Mouse (Mus musculus) spleen, adult 18-20 months (tissue): Measurements from ENCODE around the gene Plin4.
"Not testable (repeated sequence)": the region's sequence is repeated elsewhere in the genome, so short reads cannot be mapped to it uniquely, and the experiment has no call there.

ENCODE experiments used
- DNase-seq, 2 experiments: peaks; one replicate each; pipeline ENCODE4 v3.0.0; 2022; ENCODE audit warnings: mixed read lengths in 2 of 2

Gene Plin4

DNA sequence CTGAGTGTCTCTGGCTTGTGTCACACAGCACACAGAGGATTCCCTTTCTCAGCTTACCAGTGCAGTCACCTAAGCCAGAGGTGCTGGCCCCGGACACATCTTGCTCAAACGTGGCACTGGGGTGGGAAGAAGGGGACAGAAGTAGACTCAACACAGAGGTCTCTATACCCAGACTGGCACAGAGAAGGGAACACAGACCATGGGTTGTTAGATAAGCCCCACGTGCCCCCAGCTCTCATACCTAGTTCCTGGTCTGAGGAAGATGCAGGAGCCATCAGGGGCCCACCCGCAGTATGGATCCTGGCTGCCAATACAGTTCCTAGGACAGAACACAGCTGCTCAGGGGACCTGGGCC lies 15.7 kb upstream of the Plin4 start:
- no peak for DNase-seq

DNA sequence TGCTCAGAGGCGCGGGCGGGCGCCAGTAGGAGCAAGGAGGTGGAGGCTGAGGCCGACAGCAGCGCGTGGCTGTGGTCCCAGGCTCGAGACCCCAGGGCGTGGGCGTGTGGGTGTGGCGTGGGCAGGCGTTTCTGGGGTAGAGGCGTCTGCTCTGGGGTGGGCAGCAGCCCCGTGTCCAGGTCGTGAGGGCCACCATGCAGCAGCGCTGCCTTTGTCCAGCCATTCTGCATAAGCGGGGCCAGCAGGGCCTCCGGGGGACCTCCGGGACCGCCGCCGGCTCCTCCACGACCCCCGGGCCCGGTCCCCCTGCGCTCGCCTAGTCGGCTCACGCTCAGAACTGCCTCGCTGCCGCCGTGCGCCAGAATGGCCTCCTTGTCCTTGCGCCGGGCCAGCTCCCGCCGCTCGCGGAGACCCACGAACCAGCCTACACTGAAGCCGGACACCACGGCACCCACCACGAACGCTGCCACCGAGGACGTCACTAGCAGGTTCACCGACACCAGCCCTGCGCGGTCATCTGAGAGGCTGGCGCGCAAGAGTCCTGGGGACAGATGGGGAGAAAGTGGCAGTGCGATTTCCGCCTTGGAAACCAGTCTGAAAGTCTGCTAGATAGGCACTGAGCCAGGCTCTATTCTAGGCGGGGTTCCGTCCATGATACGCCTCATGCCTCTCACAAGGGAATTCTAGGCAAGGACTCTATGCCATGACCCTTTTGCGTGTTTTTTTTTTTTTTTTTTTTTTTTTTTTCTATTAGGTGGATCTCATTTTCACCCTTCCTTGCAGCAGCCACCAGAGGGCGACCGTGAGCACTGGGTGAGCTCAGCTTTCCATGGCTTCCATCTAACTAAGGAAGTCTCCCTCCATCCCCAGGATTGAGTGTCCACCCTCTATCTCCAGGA lies 15.0 kb upstream of the Plin4 start:
- DNase-seq = peak in 1 of 2 experiments; percentile 56

DNA sequence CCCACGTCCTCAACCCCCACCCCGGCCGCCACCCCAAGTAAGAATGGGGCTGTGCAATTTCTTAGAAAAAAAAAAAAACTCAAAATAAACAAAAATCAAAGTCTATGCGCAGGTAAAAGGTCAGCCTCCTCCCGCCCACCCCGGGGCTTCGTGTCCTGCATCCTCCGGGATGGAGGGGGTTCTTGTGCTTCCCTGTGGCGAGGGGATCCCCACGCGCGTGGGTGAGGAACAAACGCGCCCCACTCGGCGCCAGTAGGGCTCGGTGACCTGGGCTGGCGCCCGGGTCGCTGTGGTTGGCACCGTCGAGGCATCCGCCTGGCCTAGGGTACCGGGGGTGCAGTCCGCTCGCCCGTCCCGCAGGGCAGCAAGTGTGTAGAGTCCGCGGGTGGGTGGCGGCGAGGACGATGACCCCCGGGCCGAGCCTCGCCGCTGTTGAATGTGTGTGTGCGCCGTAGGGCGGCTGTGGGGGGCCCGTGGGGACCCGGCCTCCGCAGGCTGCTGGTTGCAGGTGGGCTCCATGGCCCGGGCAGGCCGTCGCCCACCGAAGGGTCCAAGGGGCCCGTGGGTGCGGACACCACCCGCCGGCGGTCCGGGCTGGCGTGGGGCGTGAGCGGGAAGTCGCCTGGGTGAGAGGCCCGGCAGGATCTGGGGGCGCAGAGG lies 14.2 kb upstream of the Plin4 start:
- DNase-seq = no peak

DNA sequence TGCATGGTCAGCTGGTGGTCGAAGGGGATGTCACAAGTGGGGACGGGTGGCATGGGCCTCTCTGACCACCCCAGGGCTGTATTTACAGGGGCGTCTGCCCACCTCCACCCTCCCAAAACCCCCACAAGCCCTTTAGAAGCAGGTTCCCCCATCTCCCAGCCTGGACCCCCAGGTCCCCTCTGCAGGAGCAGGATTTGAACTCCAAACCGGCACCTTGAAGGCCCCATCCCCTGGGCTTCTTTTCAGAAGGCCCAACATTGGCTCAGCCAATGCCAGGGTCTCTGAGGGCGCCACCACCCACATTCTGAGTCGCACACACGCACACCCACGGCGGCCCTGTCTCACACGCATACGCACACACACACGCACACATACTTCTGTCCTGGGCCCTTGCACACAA lies 13.6 kb upstream of the Plin4 start:
- no peak for DNase-seq

DNA sequence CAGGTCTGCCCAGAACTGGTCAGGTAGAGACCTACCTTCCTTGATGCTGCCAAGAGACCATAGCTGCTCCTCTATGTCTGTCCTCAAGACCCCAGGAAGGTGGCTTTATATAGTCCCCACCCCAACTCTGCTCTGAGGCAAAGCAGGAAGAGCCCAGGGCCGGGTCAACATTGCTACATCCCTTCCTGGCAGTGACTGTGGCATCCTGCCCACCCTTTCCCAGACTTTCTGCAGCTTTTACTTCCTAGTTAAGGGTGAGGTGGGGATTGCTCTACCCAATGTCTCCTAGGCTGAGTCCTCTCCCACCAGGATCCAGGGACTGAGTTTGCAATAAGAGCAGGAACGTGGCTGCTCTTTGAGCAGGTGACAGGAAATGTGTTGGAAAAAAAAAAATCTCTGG lies 12.2 kb upstream of the Plin4 start, which contains the start of gene Lrg1:
TSS of gene Lrg1 (minus strand) at position 176 of the 400 bp plus-strand sequence.
- no peak for DNase-seq

DNA sequence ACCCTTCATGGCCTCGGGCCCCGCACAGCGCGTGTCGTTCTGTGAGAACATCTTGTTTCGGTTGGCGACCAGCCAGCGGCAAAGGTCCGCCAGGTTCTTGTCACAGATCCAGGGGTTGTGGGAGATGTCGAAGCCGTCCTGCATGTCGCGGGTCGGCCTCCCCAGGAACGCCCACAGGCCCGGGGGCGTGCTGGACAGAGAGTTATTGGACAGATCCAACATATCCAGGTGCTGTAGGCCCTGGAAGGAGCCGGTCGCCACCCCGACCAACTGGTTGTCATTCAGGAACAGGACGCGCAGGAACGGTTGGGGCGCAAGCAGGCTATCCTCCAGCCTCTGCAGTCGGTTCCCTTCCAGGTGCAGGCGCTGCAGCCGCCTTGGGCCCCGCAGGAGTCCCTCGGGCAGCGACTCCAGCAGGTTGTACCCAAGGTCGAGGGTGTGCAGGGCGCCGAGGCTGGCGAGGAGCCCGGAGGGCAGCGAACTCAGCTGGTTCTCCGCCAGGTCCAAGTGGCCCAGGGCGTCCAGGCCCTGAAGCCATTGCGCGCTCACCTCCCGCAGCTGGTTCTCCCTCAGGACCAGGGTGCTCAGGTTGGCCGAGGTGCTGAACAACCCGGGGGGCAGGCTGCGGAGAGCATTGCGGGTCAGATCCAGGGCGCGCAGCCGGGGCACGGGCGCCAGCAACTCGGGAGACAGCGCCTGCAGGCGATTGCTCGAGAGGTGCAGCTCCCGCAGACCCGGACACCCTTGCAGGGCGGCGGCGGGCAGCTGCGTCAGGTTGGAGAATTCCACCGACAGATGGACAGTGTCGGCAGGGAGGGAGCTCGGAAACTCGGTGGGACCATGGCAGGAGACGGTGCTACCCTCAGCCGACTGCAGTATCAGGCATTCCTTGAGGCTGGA lies 10.6 kb upstream of the Plin4 start:
- no peak for DNase-seq

DNA sequence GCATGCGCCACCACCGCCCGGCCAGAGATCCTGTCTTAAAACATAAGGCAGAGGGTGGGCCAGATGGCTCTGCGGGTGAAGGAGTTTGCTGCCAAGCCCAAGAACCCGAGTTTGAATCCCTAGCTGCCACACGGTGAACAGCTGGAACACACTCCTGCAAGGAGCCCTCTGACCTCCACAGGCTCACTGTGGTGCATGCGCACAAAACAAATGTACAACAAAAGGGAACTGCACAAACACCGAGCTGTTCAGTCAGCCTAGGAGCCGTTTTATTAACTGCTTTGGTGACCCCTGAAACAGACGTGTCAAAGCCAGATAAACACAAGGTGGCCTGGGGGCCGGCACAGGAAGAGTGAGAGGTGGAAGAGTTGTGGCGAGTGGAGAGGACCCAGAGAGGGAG lies 9.8 kb upstream of the Plin4 start:
- DNase-seq = no peak

DNA sequence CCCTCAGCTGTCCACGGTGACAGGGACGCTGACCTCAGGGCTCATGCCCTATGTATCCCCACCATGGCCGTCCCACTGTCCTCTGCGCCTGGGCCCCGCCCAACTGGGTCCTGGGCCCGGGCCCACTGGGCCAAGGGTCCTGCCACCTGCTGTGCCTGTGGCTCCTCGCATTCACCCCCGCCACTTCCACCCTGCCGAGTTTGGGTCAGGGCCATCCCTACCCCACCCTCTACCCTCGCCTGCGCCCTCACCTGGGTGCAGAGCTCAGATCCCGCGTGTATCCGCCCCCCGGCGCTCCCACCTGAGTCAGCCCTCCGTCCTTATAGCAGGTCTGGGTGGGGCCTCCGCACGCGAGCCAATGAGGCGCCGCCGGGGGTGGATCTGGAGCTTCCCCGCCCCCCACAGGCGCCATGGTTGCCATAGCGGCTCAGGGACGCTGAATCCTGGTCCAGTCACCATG lies 7.7 kb upstream of the Plin4 start, which contains the start of gene Plin5:
TSS of gene Plin5 (minus strand) at position 346 of the 460 bp plus-strand sequence.
- DNase-seq = no peak

DNA sequence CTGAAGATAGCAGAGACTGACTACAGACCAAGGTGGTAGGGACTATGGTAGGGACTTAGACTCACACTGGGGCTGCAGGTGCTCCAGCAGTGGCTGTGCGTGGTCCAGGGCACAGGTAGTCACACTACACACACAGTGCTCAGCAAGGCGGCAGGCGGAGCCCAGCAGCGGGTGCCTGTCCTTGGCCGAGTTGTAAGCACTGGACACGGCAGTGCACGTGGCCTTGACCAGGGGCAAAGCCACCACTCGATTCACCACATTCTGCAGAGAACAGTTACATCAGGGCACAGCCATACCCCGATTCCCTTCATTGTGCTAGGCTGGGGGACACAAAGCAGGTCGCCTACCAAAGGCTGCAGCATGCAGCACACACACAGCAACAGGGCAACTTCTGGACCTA lies 6.6 kb upstream of the Plin4 start:
- DNase-seq = no peak

DNA sequence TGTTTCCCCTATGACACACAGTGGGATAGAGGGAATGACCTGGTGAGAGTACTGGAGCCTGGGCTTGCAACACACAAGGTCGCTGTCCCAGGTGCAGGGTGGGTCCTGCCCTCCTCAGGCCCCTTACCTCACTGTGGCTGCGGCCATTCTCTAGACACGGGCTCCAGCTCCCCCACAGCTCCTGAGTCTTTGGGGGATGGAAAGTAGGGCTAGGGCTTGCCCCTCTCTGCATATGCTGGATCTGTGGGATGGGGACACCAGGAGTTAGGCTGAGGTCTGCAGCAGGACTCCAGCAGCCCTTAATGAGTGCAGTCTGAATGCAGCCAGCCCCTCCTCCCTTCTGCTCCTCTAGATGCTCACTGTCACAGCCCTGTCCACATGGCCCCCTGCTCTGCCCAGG lies 3.1 kb upstream of the Plin4 start:
- no peak for DNase-seq

DNA sequence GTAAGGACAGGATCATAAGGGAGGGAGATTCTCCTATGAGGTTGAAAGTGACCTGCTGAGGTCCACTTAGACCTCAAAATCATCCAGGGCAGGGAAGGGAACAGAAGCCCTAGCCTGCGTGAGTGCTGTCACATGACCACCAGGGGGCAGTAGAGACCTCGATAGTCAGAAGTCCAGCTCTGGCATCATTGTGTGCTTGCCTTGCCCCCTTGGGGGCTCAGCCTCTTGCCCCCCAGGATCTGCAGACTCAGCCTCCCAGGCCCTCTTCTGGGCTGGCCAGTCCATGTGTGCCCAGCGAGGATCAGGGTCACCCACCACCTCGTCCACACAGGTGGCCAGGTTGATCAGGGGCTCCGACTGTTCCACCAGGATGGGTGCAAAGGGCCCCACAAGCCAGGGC lies 2.3 kb upstream of the Plin4 start:
- DNase-seq = peak in 1 of 2 experiments; percentile 51

DNA sequence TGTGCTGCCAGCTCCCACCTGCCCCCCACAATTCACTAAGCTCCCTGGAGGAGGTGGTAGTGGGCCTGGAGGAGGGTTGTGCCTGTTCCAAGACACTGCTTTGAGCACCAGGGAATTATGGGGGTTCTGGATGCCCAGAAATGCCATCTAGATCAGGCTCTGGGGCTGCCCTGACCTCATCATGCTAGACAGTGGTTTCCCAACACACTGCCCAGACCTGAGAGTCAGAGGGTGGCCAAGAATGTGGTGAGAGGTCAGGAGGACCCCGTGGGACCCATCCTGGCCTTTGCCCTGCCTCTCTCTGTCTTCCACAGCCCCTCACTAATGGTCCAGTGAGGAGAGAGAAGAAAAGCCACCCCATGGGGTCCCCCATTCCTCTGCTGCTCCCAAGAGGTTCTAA lies 1.4 kb upstream of the Plin4 start:
- no peak for DNase-seq

DNA sequence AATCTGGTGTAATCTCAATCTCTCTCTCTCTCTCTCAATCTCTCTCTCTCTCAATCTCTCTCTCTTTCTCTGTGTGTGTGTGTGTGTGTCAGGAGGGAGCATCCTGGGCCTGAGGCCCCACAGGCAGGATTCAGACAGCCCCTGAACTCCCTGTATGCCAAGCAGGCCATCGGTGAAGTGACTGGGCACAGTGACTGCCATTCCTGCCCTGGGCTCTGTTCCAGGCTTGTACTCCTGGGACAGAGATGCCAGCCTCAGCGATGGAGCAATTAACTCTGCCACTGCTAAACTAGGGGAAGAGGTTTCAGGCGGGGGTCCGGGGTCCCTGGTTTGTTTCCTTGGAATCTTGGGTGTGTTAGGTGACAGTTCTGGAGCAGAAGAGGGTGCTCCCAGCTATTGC lies 968 bp upstream of the Plin4 start:
- no peak for DNase-seq

DNA sequence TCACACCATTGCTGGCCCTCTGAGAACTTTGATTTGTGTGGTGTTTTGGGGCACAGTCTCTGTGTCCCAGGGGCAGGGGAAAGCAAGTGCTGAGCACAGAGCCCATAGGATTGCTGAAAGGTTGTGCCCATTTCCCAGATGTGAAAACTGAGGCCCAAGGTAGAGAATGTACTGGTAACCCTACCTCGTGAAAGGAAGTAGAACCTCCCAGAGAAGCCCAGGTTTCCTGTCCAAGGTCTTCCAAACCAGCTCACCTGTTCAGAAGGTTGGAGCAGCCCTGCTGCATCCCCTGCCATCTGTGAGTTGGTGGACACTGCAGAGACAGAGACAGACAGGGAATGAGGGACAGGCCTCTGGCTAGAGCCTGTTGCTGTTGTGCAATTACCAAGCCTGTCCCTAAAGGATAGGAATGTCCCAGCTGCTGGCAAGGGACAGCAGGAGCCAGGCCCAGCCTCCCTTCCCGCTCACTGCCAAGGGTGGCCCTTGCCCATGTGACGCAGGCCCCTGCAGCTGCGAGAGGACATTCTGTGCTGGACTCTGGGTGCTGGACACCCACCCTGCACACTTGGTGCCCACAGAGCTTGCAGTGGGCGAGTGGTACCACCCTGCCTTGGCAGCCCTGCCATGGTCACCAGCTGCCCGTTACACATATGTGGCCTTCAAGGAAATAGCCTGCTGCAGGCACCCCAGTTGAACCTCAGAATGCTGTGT lies 1.1 kb downstream of the Plin4 start:
- DNase-seq = no peak

DNA sequence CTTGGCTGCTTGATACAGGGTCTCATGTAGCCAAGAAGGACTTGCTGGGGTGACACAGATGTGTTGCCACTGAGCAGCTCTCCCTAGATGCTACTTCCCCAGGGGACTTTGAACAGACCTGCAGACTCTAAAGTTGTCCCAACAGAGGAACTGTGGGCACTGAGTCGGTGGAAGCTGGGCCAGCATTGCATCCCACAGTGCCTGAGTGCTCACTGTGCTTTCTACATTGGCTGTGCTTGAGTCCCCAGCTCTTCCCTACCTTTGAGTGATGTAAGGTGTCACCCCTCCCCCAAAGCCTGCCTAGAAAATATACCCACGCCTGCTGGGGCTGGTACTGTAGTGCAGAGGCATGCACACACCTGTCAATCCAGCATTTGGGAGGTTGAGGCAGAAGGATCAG lies 1.9 kb downstream of the Plin4 start:
- DNase-seq = no peak

DNA sequence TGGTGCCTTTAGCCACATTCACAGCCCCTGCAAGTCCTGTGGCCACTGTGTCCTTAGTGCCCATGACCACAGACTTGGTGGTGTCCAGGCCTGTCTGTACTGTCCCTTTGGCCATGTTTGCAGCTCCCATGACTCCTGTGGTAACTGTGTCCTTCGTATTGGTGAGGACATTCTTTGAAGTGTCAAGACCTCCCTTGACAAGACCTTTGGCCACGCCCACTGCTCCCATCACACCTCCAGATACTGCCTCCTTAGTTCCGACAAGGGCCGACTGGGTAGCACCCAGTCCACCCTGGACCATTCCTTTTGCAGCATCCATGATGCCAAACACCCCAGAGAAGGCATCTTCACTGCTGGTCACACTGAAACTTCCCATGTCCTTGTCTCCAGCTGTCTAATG lies 2.6 kb downstream of the Plin4 start:
- no peak for DNase-seq

DNA sequence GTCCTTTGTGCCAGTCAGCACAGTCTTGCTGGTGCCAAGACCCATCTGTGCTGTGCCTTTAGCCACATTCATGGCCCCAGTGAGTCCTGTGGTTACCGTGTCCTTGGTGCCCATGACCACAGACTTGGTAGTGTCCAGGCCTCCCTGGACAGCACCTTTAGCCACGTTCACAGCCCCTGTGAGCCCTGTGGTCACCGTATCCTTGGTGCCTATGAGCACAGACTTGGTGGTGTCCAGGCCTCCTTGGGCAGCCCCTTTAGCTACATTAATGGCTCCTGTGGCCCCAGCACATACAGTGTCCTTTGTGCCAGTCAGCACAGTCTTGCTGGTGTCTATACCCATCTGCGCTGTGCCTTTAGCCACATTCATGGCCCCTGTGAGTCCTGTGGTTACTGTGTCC lies 3.2 kb downstream of the Plin4 start:
- not testable (repeated sequence) for DNase-seq

DNA sequence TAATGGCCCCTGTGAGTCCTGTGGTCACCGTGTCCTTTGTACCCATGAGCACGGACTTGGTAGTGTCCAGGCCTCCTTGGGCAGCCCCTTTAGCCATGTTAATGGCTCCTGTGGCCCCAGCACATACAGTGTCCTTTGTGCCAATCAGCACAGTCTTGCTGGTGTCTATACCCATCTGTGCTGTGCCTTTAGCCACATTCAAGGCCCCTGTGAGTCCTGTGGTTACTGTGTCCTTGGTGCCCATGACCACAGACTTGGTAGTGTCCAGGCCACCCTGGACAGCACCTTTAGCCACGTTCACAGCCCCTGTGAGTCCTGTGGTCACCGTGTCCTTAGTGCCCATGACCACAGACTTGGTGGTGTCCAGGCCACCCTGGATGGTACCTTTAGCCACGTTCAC lies 4.8 kb downstream of the Plin4 start:
- DNase-seq = not testable (repeated sequence)

DNA sequence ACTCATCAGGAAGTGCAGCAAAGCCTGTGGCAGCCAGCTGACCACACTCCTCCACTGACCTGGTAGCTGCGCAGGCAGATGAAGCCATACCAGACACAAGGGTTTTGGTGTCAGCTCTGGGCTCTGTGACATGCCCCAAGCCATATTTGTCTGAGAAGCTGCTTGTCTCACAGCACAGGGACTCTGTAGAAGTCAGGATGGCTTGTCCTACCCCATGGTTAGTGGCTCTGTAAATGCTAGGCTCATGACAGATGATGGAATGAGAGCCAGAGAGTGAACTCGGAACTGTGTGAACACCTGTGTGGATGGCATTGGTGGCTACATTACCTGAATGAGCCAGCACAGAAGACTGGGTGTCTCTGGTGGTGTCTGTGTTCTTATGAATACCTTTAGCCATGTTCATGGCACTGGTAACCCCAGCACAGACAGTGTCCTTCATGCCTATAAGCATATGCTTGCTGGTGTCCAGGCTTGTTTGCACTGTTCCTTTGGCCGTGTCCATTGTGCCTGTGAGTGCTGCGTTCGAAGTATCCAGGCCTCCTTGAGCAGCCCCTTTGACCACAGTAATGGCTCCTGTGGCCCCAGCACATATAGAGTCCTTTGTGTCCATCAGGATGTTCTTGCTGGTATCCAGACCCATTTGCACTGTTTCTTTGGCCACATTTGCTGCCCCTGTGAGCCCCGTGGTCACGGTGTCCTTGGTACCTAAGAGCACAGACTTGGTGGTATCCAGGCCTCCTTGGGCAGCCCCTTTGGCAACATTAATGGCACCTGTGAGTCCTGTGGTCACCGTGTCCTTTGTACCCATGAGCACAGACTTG lies 5.9 kb downstream of the Plin4 start:
- no peak for DNase-seq

DNA sequence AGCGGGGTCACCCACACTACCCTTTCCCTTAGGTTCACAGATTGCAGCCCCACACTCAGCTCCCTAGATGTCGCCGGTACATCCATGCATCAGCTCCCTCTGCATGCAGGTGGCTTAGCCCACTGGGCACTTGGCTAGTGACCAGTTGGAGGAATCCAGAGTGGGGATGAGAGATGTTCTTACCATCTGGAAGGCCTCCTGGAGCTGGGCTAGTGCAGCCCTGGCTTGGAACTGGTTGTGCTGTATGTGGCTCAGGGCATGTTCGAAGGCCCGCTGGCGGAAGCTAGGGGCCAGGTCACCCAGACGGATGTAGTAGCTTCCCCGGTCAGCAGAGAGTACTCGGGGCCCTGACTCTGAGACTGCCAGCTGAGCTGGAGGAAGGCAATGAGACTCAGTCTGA lies 6.7 kb downstream of the Plin4 start:
- no peak for DNase-seq

DNA sequence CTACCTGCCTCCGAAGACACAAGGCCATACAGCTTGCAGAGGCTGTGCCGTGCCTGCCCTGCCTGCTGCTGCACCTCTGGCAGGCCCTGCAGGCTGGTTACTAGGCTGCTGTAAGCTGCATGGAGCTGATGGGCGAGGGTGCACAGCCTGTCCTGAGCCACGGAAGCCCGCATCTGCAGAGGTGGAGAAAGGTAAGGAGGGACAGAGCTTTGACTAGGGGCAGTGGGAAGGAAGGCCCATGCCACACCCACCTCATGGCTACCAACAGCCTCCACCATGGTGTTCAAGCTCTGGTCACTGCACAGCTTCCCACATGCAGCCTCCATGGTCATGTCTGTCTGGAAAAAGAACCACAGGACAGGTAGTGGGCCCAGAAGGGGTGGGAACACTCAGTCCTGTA lies 7.4 kb downstream of the Plin4 start:
- DNase-seq = no peak

DNA sequence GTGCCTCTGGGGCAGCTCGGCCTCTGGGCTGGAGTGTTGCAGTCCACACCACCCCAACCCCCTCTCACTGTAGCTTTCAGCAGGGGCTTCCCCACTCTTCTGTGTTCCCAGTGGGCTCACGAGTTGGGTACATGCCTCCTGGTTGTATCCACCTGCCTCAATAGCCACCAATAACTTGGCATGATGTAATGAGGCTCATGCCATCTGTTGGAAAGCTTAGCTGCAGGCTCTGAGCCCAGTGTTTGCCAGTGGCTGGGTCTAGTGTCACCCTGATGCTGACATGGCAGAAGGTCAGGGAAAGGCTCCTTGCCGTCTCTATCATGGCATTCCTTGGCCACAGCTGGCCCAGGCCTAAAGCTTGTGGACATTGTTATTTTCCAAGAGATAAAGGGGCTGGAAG lies 8.8 kb downstream of the Plin4 start:
- DNase-seq = no peak
